Mouse (Mus musculus): ENCODE results near the gene Grip1. TPM values are rescaled to one million over a fixed set of nuclear protein-coding genes. Genes with fewer than 3 reads are reported as not detected.

Gene Grip1
- polyA plus RNA-seq, 1 experiment from 2014 or later: 17.8 TPM

DNA sequence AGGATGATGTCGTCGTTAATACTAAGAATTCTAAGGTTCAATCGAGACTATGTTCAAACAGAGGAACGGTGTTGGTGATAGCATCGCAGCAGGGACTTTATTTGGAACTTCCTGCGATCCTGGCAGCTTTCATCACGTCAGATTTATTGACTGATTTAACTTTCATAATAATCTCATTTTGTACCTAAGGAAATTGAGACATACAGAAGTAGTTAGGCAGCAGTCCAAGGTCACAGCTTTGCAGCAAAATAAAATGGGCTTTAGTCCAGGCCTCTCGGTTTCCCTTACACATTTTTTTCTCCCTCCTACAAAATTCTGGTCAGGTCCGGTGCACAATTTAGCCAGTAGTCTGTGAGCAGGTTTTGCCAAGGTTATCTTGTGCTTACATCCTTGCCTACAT is 178.3 kb downstream of the Grip1 start:
- no peaks in the 10 kb centered on the region for H3K4me1 ChIP-seq (ENCODE audit: control insufficient read depth, insufficient read depth, low read length)
- no peak overlapping the region for H3K4me2 ChIP-seq (ENCODE audit: low read length)
- no peaks in the 10 kb centered on the region for H3K36me3 ChIP-seq (ENCODE audit: control insufficient read depth, insufficient read depth, low read length)
- no peaks in the 10 kb centered on the region for H3K27me3 ChIP-seq (ENCODE audit: control insufficient read depth, insufficient read depth, low read length)
- H3K9me3 ChIP-seq (ENCODE audit: control insufficient read depth, low read length): no peaks in the 10 kb centered on the region
- DNase-seq: no peak
- H3K9ac ChIP-seq (replicated peaks; ENCODE audit: low read length): no peak overlapping the region
- 82% methylated on average over 9 of the region's 9 CpGs for WGBS
- no peak overlapping the region for H3K4me3 ChIP-seq (replicated peaks; ENCODE audit: low read depth, low read length)
- ATAC-seq (ENCODE audit: low FRiP score, low TSS enrichment): no peak
- H3K27ac ChIP-seq (replicated peaks; ENCODE audit: low read depth, low read length): no peak overlapping the region

DNA sequence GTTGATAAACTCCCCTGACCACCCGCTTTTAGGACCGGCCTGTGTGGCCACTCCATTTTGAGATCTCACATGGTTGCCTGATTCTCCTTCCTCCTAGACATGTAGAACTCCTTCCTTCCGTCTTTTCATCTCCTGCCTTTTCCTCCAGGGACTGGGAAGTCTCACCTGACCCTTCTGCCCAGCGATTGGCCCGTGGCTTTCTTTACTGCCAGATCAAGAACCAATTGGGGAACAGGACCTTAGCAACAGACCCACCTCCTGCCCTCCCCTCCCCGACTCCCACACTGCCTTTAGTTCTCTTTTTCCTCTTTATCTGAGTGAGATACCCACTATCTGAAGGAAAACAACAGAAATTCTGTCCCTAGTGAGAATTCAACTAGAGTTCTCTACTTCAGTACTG is 180.9 kb downstream of the Grip1 start:
- WGBS: 83% methylated on average over 6 of the region's 6 CpGs
- H3K4me3 ChIP-seq (replicated peaks; ENCODE audit: low read depth, low read length): no peak overlapping the region
- no peaks in the 10 kb centered on the region for H3K36me3 ChIP-seq (ENCODE audit: control insufficient read depth, insufficient read depth, low read length)
- no peak overlapping the region for H3K9ac ChIP-seq (replicated peaks; ENCODE audit: low read length)
- ATAC-seq (ENCODE audit: low FRiP score, low TSS enrichment) (no peak), DNase-seq (no peak)
- no peaks in the 10 kb centered on the region for H3K9me3 ChIP-seq (ENCODE audit: control insufficient read depth, low read length)
- H3K27ac ChIP-seq (replicated peaks; ENCODE audit: low read depth, low read length): no peak overlapping the region
- H3K27me3 ChIP-seq (ENCODE audit: control insufficient read depth, insufficient read depth, low read length): no peaks in the 10 kb centered on the region
- H3K4me2 ChIP-seq (ENCODE audit: low read length): no peak overlapping the region
- H3K4me1 ChIP-seq (ENCODE audit: control insufficient read depth, insufficient read depth, low read length): no peaks in the 10 kb centered on the region

DNA sequence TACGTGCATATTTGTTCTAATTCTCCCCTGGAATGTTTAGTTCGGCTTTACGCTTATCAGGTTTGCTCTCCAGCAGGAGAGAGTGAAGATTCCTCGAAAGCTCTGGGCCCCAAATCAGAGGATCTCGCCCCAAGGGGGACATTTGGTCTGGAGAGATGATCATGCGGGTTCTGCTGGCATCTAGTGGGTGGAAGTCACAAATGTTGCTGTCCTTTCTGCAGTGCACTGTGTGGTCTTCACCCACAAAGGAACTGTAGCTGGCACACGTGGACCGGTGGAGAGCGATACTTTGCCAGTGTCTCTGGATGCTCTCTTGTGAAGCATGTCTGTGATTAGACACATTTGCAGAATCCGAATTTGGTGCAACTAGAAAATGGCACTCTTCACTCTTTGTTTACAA is 186.9 kb downstream of the Grip1 start:
- ATAC-seq (ENCODE audit: low FRiP score, low TSS enrichment) (no peak), DNase-seq (peak; percentile 64)
- H3K9ac ChIP-seq (replicated peaks; ENCODE audit: low read length): no peak overlapping the region
- no peak overlapping the region for H3K27ac ChIP-seq (replicated peaks; ENCODE audit: low read depth, low read length)
- H3K4me2 ChIP-seq (ENCODE audit: low read length): no peak overlapping the region
- no peak overlapping the region for H3K4me3 ChIP-seq (replicated peaks; ENCODE audit: low read depth, low read length)
- 80% methylated on average over 10 of the region's 10 CpGs for WGBS
- no peaks in the 10 kb centered on the region for H3K36me3 ChIP-seq (ENCODE audit: control insufficient read depth, insufficient read depth, low read length)
- H3K27me3 ChIP-seq (ENCODE audit: control insufficient read depth, insufficient read depth, low read length): no peaks in the 10 kb centered on the region
- H3K4me1 ChIP-seq (ENCODE audit: control insufficient read depth, insufficient read depth, low read length): peaks cover 15% of the 10 kb centered on the region; the same call in 1 of the 2 replicates
- no peaks in the 10 kb centered on the region for H3K9me3 ChIP-seq (ENCODE audit: control insufficient read depth, low read length)

DNA sequence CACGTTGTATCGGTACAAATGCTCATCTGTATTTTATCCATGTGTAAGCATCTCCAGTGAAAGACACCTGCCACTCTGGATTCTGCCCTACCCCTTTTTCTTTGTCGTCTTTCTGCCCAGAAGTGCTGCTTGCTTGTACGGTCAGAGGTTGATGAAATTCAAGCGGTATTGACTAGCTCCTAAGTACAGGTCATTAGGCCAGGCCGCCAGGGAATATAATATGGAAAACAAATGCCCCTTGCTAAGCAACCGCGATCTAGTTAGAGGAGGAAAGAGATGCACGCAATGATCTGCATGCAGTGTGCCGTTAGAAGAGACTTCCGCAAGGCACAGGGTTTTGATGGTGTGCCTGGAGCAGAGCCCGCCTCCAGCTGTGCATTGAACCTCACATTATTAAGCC is 187.4 kb downstream of the Grip1 start:
- Histone ChIP-seq H3K4me2 (ENCODE audit: low read length) (no peak overlapping the region), H3K9me3 (ENCODE audit: control insufficient read depth, low read length) (no peaks in the 10 kb centered on the region), H3K27ac (replicated peaks; ENCODE audit: low read depth, low read length) (no peak overlapping the region), H3K4me3 (replicated peaks; ENCODE audit: low read depth, low read length) (no peak overlapping the region), H3K27me3 (ENCODE audit: control insufficient read depth, insufficient read depth, low read length) (no peaks in the 10 kb centered on the region), H3K4me1 (ENCODE audit: control insufficient read depth, insufficient read depth, low read length) (peaks cover 15% of the 10 kb centered on the region; the same call in 1 of the 2 replicates), H3K36me3 (ENCODE audit: control insufficient read depth, insufficient read depth, low read length) (no peaks in the 10 kb centered on the region), H3K9ac (replicated peaks; ENCODE audit: low read length) (no peak overlapping the region; the same call in 1 of the 2 replicates)
- ATAC-seq (ENCODE audit: low FRiP score, low TSS enrichment) (no peak), DNase-seq (no peak)
- 60% methylated on average over 12 of the region's 12 CpGs for WGBS

DNA sequence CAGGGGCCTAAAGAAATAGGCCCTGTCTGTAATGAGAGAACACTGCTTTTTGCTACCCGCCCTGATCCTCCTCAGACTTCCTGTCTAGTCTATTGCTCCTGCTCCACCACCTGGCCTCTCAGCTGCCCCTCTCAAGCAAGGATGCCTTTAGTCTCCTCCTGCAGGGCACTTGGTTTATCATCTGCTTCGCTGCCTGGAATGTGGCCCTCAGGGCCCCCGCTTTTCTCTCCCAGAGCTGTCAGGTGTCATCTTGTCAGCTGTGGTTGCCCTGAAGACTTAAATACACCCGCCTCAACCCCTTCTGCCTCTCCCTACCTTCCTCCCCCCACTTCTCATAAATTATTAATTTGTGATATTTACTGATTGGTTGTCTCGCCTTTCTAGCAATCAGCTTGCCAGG is 190.7 kb downstream of the Grip1 start:
- Histone ChIP-seq H3K4me2 (ENCODE audit: low read length) (no peak overlapping the region), H3K9me3 (ENCODE audit: control insufficient read depth, low read length) (no peaks in the 10 kb centered on the region), H3K36me3 (ENCODE audit: control insufficient read depth, insufficient read depth, low read length) (no peaks in the 10 kb centered on the region), H3K9ac (replicated peaks; ENCODE audit: low read length) (no peak overlapping the region), H3K27me3 (ENCODE audit: control insufficient read depth, insufficient read depth, low read length) (no peaks in the 10 kb centered on the region), H3K4me1 (ENCODE audit: control insufficient read depth, insufficient read depth, low read length) (peaks cover 15% of the 10 kb centered on the region; the same call in 1 of the 2 replicates), H3K4me3 (replicated peaks; ENCODE audit: low read depth, low read length) (no peak overlapping the region), H3K27ac (replicated peaks; ENCODE audit: low read depth, low read length) (no peak overlapping the region)
- WGBS: 37% methylated on average over 5 of the region's 5 CpGs
- peak; percentile 44 for DNase-seq
- no peak for ATAC-seq (ENCODE audit: low FRiP score, low TSS enrichment)

DNA sequence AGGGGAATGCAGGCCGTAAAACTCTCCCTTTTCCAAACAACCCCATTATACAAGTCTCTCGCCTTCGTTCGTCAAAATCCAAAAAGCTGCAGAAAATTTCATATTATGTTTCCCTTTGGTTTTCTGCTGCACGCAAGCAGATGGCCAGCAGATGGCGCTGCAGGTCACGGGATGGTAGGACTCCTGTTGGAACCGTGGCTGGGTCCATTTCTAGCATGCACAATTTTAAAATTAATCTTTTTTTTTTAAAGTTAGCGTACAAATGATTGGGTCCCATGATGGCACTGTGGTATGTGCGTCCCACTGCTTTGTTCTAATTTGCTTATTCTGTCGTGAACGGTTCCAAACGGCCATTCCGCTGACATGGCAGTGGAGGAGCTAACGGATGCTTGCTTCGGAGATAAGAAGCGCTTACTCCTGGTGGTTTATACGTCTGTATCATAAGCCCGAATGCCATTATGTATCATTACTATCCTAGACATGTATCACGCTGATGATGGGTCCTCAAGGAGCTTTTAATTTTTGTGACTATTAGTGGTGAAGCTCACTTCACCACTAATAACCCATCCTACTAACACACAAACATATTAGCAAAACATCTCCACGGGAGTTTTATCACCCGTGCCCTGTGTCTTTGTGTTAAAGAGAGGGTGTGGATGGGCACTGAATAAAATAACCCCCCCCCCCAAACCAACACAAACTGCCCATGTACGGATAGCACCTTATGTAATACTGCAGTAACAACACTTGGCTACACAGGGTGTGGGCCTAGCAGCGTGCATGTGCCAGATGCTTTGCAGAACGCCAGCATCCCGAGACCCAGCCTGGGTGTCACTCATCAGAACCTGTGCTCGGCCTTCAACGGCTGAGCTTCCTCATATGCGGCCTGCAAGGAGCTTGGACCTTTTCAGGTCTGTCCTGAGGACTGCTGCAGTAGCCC is 193.1 kb downstream of the Grip1 start:
- DNase-seq (peak; percentile 88), ATAC-seq (ENCODE audit: low FRiP score, low TSS enrichment) (no peak)
- Histone ChIP-seq H3K9ac (replicated peaks; ENCODE audit: low read length) (no peak overlapping the region), H3K9me3 (ENCODE audit: control insufficient read depth, low read length) (no peaks in the 10 kb centered on the region), H3K27me3 (ENCODE audit: control insufficient read depth, insufficient read depth, low read length) (no peaks in the 10 kb centered on the region), H3K4me1 (ENCODE audit: control insufficient read depth, insufficient read depth, low read length) (0 out of 2 replicates have a peak, but pooled peaks cover 10% of the 10 kb centered on the region), H3K4me3 (replicated peaks; ENCODE audit: low read depth, low read length) (no peak overlapping the region), H3K36me3 (ENCODE audit: control insufficient read depth, insufficient read depth, low read length) (no peaks in the 10 kb centered on the region), H3K4me2 (ENCODE audit: low read length) (no peak overlapping the region), H3K27ac (replicated peaks; ENCODE audit: low read depth, low read length) (no peak overlapping the region; the same call in 1 of the 2 replicates)
- 68% methylated on average over 29 of the region's 29 CpGs for WGBS

DNA sequence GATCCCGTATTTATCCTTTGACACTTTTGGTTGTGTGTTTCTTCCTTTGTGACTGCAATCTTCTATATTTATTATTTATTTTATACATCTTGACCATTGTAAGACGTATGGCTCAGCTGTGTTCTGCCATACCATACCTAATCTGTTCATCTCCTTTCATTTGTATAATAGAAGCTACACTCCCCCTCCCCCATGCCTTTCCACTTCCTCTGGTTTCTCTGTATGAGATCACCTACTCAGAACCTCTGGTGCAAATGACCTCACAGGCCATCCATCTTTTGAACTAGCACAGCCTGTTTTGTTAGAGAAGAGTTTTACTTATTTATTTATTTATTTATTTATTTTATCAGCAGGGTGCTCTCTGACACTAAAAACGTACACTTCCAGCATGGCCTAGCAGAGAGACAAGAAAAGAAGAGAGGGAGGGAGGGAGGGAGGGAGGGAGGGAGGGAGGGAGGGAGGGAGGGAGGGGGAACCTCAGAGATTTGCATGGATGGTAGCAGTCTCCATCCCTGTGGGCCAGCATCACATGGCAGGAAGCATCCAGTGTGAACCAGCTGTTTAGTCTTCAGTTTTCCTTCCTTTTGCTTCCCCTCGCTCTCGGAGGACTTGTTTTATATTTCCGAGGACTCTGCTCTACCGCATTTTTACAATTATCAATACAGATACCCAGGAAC is 207.2 kb downstream of the Grip1 start:
- DNase-seq (no peak), ATAC-seq (ENCODE audit: low FRiP score, low TSS enrichment) (no peak)
- WGBS: 61% methylated on average over 7 of the region's 7 CpGs

DNA sequence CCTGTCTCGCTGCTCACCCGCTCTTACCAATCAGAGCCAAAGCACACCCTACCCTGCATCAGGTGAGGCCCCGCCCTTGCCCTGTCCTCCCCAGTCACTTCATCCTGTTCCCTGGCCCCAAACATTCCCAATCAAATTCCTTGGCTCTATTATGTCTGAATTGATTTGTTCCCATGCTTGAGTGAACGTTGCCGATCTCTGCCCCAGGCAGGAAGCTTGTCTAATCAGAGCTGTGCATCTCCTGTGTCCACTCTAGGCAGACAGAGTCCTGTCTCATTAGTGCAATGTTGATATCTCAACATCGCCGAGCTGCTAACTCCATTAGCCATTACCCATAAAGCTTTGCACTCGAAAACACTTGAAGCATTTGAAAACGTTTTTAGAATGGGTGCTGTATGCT is 210.0 kb downstream of the Grip1 start:
- Histone ChIP-seq H3K4me1 (ENCODE audit: control insufficient read depth, insufficient read depth, low read length) (0 out of 2 replicates have a peak, but pooled peaks cover 3% of the 10 kb centered on the region), H3K27ac (replicated peaks; ENCODE audit: low read depth, low read length) (no peak overlapping the region), H3K9me3 (ENCODE audit: control insufficient read depth, low read length) (no peaks in the 10 kb centered on the region), H3K9ac (replicated peaks; ENCODE audit: low read length) (no peak overlapping the region), H3K27me3 (ENCODE audit: control insufficient read depth, insufficient read depth, low read length) (no peaks in the 10 kb centered on the region), H3K4me3 (replicated peaks; ENCODE audit: low read depth, low read length) (no peak overlapping the region), H3K4me2 (ENCODE audit: low read length) (no peak overlapping the region), H3K36me3 (ENCODE audit: control insufficient read depth, insufficient read depth, low read length) (no peaks in the 10 kb centered on the region)
- WGBS: 80% methylated on average over 9 of the region's 9 CpGs
- no peak for ATAC-seq (ENCODE audit: low FRiP score, low TSS enrichment)
- DNase-seq: no peak

More for the DNA sequence above, 207.2 kb downstream of the Grip1 start:
- no peak overlapping the region for H3K9ac ChIP-seq (replicated peaks; ENCODE audit: low read length)
- H3K27me3 ChIP-seq (ENCODE audit: control insufficient read depth, insufficient read depth, low read length): no peaks in the 10 kb centered on the region
- H3K9me3 ChIP-seq (ENCODE audit: control insufficient read depth, low read length): peaks cover 9% of the 10 kb centered on the region; the same call in 1 of the 2 replicates
- no peak overlapping the region for H3K4me2 ChIP-seq (ENCODE audit: low read length)
- H3K4me1 ChIP-seq (ENCODE audit: control insufficient read depth, insufficient read depth, low read length): 0 out of 2 replicates have a peak, but pooled peaks cover 3% of the 10 kb centered on the region
- H3K36me3 ChIP-seq (ENCODE audit: control insufficient read depth, insufficient read depth, low read length): no peaks in the 10 kb centered on the region
- no peak overlapping the region for H3K4me3 ChIP-seq (replicated peaks; ENCODE audit: low read depth, low read length)
- H3K27ac ChIP-seq (replicated peaks; ENCODE audit: low read depth, low read length): no peak overlapping the region
